Mouse (Mus musculus) mouse trophoblast stem cell (cell line): Measurements from ENCODE around the gene Rrp8.

Experiments used
- in situ Hi-C, 2 experiments: fragments of 300-500 bp; cut with MseI, MboI; formaldehyde crosslinking; loops; 2 replicates in 1 of 2; 3 replicates in 1 of 2; pipeline ENCODE4 v1.15.1; 2025

Gene Rrp8

DNA sequence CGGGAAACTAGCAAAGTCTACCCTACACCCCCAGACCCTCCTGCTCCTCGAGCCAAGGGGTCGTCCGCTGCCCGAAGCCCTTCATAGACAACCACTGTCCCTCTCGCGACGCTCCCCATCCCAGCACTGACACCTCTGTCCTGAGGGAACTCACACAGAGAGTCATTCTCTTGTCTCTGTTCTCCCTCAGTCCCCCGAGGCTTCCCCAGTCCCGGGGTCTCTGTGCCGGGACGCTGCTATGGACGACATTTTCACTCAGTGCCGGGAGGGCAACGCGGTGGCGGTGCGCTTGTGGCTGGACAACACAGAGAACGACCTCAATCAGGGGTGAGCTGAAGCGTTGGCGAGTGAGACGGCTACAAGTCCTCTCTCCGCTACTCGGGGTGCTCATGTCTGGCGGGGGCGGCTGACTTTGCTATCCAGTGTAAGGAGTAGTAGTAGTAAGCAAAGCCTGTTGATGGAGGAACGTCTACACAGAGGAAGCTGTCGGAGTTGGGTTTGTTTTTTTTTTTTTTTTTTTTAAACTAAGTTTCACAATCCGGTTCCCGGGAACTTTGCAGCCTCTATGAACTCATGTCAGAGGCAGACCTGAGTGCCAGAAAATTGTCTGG lies at the start of gene Rrp8:
Gene Rrp8, minus strand, starts transcription at position 475 of the 611 bp plus-strand sequence.
- in situ Hi-C loops, result loop anchor here in 1 of 2 experiments (10.0 kb wide), 1 partner anchor 68 kb away; no protein-coding TSS in a partner anchor

DNA sequence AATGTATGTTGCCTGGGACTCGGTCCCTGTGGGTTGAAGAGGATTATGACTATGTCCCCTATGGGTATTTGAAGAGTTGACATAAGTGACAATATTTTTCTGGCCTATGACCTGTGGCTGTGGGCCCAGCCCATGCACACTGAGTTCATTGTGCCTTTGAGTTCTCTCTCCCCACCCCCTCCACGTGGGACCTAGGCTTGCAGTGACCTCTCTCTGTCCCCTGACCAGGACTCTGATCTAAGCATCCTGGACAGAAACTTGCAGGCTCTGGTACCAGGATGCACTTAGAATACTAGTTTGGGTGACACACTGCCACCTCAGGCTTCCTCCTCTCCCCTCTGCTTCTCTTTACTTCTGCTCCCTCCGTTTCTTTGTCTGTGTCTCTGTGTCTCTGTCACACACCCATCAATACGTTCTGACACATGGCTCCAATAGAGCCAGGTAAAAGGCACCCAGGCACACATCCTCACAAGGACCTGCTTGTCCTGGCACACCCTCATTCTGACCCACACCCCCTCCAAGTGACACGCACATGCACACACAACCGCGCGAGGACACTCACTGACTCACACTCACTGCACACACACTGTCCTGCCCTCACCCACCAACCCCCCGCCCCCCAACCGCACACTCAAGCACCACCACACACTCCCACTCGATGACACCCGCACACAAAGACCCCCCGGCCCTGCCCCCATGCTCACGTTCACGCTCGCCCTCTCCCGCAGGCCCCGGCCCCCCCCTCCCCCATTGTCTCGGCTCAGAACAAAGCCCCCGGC lies 49.5 kb upstream of the Rrp8 start:
- in situ Hi-C loops, result no loop called here

DNA sequence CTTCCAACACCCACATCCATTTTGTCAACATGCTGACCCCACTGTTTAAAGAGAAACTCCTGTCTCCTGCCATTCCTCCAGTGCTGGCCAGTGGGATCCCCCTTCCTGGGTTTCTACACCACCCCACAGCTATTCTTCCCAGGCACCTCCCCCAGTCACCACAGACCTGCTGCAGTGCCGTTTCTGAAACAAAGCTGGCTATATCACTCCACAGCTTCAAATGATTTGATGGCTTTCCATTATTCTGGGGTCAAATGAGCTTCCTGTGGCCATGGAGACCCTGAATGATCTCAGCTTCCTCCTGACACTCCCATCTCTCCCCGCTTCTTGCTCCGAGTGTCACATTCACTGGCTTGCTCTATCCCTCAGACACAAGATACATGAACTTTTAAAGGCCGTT lies 47.4 kb upstream of the Rrp8 start:
- in situ Hi-C loops, result no loop called here

DNA sequence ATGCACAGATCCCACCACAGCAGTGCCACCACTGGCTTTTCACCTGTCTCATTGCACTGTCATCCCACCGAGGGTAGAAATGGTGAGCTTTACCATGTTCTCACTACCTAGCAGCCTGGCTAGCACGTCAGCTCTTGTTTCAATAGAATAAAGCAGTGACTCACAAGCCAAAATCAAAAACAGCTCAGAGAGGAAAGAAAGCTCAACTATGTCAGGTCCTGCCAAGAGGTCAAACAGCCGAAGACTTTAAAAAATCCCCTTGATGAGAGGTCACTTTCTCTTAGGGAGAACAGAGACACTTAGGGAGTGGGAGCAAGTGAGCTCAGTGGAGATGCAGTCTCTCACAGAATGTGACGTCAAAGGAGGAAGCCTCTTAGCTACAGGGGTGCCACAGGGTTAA lies 46.7 kb upstream of the Rrp8 start:
- in situ Hi-C loops, result no loop called here

- in situ Hi-C loops, result no loop called here
Observed at GRCm38 (mm10) chr7:105778553-105779265, 41.5 kb upstream of the Rrp8 start.

GRCm38 (mm10) chr7:105777797-105778552 lies 40.8 kb upstream of the Rrp8 start:
- in situ Hi-C loops, result no loop called here

DNA sequence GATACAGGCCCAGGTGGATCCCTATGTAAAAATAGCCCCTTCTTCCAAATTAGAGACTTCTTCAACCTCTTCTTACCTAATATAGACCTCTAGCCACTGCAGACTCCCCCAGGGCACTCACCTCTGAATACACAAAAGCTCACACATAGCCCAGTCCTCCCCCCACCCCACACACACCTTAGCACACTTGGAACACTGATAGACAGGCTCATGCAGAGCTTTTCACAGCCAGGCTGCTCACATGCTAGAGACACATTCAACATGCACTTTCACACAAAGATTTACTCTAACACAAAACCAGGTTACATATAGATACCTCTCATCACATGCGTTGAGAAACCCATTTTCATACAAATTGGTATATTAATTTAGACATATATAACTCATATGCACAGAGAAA lies 40.1 kb upstream of the Rrp8 start:
- in situ Hi-C loops, result no loop called here

DNA sequence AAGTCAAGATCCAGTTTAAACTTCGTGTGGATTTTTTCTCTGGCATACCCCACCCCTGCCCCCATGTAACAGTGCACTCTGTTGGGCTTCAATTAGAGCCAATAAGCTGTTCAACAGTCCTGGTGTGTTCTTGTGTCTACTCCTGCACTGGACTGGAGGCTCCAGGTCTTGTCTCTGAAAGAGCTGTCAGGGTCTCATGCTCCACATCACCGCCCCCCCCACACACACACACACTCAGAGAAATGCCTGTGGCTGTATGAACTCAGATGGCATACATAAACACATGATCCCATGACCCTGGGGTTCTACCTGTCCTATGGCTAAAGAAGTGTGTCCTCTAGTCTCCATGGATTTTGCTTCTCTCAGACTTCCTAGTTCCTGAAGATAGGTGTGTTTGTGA lies 38.8 kb upstream of the Rrp8 start:
- in situ Hi-C loops, result no loop called here

DNA sequence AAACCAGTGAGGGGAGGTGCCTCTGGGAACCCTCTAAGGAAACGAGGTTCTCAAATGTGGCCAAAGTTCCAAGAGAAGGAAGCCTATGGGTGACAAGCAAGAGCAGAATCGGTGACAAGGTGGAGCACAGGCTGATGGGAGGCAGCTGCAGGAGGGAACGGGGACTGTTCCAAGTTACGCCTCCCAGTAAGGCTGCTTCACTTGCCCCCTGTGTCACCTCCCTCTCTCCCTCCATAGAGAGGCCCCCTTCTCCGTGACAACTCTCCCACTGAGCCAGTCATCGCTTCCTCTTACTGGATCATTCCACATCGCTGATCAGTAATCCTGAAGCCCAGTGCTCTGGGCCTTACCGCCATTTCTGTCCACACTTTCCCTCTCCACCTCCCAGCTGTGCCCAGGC lies 37.5 kb upstream of the Rrp8 start:
- in situ Hi-C loops, result no loop called here

- in situ Hi-C loops, result no loop called here
Observed at GRCm38 (mm10) chr7:105773041-105773440, 35.9 kb upstream of the Rrp8 start.

DNA sequence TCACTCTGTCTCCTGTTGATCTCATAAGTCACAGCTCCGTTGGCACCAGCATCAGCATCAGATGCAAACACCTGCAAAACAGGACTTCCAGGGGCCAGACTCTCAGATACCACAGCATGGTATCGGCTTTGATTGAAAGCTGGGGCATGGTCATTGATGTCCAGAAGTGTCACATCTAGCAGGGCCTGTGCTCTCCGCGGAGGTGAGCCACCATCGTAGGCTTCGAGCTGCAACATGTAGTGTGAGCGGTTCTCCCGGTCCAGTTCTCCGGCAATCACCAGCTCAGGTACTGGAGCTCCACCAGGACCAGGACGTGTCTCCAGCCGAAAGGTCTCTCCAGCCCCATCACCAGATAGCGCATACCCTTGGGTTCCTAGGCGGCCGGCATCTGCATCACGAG lies 35.1 kb upstream of the Rrp8 start:
- in situ Hi-C loops, result no loop called here

GRCm38 (mm10) chr7:105769959-105770358 lies 32.8 kb upstream of the Rrp8 start:
- in situ Hi-C loops, result no loop called here

GRCm38 (mm10) chr7:105767729-105768165 lies 30.6 kb upstream of the Rrp8 start:
- in situ Hi-C loops, result no loop called here

GRCm38 (mm10) chr7:105764331-105764730 lies 27.1 kb upstream of the Rrp8 start:
- in situ Hi-C loops, result no loop called here

GRCm38 (mm10) chr7:105762517-105763270 lies 25.5 kb upstream of the Rrp8 start:
- in situ Hi-C loops, result no loop called here

GRCm38 (mm10) chr7:105761813-105762484 lies 24.8 kb upstream of the Rrp8 start:
- in situ Hi-C loops, result no loop called here

GRCm38 (mm10) chr7:105753281-105753680 lies 16.1 kb upstream of the Rrp8 start:
- in situ Hi-C loops, result no loop called here

- in situ Hi-C loops, result no loop called here
Observed at GRCm38 (mm10) chr7:105752716-105753115, 15.5 kb upstream of the Rrp8 start.

- in situ Hi-C loops, result no loop called here
Observed at GRCm38 (mm10) chr7:105751491-105752433, 14.6 kb upstream of the Rrp8 start, which contains the start of gene Tpp1. Gene Tpp1, minus strand, starts transcription at chr7:105752235.
